Mouse (Mus musculus) liver, embryonic 15.5 days (tissue): ENCODE results near the gene Gm3417. TPM values are rescaled to one million over a fixed set of nuclear protein-coding genes. Genes with fewer than 3 reads are reported as not detected.
"Not testable (repeated sequence)": the region's sequence is repeated elsewhere in the genome, so short reads cannot be mapped to it uniquely, and the experiment has no call there.

ENCODE experiments used
- ATAC-seq: fragments of 200-750 bp; cut with Nextera tagmentation; 2 replicates; pipeline ENCODE4 v1.8.0; 2017; ENCODE audit warnings: moderate number of reproducible peaks, mild to moderate bottlenecking, moderate library complexity; ENCODE audit not compliant: insufficient read depth
- H3K27ac ChIP-seq: fragments of 300-500 bp; sonication (generic); replicated peaks from 2 replicates; pipeline ENCODE4 v1.5.1; 2015; ENCODE audit warnings: mild to moderate bottlenecking, inconsistent platforms
- H3K27me3 ChIP-seq: fragments of 300-500 bp; sonication (generic); 2 replicates; pipeline ENCODE4 v1.6.1; 2015; ENCODE audit warnings: mild to moderate bottlenecking, inconsistent platforms
- H3K36me3 ChIP-seq: fragments of 300-500 bp; sonication (generic); replicated peaks from 2 replicates; pipeline ENCODE4 v1.6.1; 2015; ENCODE audit warnings: moderate library complexity, mild to moderate bottlenecking, inconsistent platforms
- H3K4me1 ChIP-seq: fragments of 300-500 bp; sonication (generic); replicated peaks from 2 replicates; pipeline ENCODE4 v1.6.1; 2015; ENCODE audit warnings: inconsistent platforms
- H3K4me2 ChIP-seq: fragments of 300-500 bp; sonication (generic); 2 replicates; pipeline ENCODE4 v1.6.1; 2015; ENCODE audit warnings: moderate library complexity, mild to moderate bottlenecking, inconsistent platforms
- H3K4me3 ChIP-seq: fragments of 300-500 bp; sonication (generic); replicated peaks from 2 replicates; pipeline ENCODE4 v1.5.1; 2015; ENCODE audit warnings: mild to moderate bottlenecking, inconsistent platforms
- H3K9ac ChIP-seq: fragments of 300-500 bp; sonication (generic); 2 replicates; pipeline ENCODE4 v1.6.1; 2015; ENCODE audit warnings: moderate library complexity, mild to moderate bottlenecking, inconsistent platforms
- H3K9me3 ChIP-seq: fragments of 300-500 bp; sonication (generic); replicated peaks from 2 replicates; pipeline ENCODE4 v1.6.1; 2016; ENCODE audit warnings: inconsistent platforms
- WGBS: fragments of 180-500 bp; shearing (Covaris S2); methylation state at CpG from one replicate; pipeline ENCODE4 v1.1.7; 2015; ENCODE audit warnings: mixed read lengths; ENCODE audit not compliant: insufficient replicate concordance; 5-methylcytosine and 5-hydroxymethylcytosine counted together
- polyA plus RNA-seq: library from polyadenylated mRNA; unstranded; fragments of >200 nt; fragmentation: Nextera tagmentation; extraction: Ambion mirVana; gene quantifications from 2 replicates; pipeline ENCODE4 v1.2.1, GENCODE M21; 2015

Gene Gm3417
- polyA plus RNA-seq, 1 experiment from 2014 or later, result 0.91 TPM

DNA sequence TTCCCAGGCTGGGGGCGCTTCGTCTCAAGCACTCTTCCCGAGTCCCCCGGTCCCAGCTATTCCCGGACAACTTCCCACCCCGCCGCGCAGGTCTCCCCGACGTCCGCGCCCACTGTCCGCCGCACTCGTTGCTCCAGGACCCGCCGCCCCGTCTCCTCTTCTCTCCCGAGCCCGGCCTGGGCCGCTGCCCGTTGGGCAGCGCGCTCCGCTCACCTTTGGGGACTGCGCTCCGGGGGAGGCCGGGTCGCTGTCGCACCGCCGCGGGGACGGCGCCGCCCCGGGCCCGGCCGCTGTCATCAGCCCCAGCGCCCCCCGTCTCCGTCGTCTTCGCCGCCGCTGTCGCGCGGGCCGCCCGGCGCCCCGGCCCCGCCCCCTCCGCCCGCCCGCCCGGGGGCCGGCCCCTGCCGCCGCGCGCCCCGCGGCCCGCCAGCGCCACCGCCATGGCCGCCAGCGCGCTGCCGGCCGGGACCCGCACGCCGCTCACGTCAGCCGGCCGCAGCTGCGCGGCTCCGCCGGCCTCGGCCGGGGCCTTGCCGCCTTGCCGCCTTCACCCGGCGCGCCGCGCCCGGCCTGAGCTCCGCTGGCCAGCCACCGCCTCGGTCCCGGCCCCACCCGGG, 14.0 kb upstream of the Gm3417 start:
- ATAC-seq, result peak; percentile 74

DNA sequence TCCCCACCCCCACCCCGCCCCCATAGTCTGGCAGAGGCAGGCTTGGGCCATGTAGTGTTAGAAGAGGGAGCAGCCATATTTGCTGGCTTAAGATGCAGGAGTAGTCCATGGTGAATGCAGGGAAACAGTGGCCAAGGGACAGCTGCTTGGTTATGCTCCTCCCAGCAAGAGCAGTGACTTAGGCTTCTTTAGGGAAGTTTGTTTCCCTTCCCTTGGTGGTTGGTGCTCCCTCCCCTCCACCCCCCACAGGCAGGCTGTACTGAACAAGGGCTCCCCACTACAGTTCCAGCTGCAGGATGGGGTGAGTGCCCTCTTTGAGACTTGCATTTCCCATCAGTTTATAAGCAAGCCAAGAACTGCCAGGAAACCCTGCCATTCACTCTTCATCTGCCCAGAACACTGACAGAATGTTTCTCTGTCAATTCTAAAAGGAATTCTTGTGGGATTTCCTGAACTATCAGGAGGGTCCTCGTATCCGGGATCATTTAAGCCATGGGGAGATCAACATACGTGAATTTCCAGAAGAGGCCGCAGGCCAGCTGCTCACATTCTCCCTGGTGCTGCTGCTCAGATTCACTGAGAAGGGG, 11.6 kb upstream of the Gm3417 start:
- H3K4me1 ChIP-seq, H3K27me3 ChIP-seq, H3K4me2 ChIP-seq, H3K9ac ChIP-seq, H3K36me3 ChIP-seq, H3K4me3 ChIP-seq, H3K27ac ChIP-seq, ATAC-seq, H3K9me3 ChIP-seq: not testable (repeated sequence)
- 87% methylated on average over 4 of the region's 5 CpGs for WGBS

More for the DNA sequence above, 14.0 kb upstream of the Gm3417 start:
- not testable (repeated sequence) for H3K9ac ChIP-seq, H3K4me2 ChIP-seq, H3K9me3 ChIP-seq, H3K27ac ChIP-seq, H3K36me3 ChIP-seq, H3K4me3 ChIP-seq, H3K4me1 ChIP-seq, H3K27me3 ChIP-seq
- no CpG with 5 or more reads among the region's 98 CpGs for WGBS

GRCm38 (mm10) chr17:14977718-14978361, 750 bp downstream of the Gm3417 start:
- H3K9ac ChIP-seq, H3K27ac ChIP-seq, H3K36me3 ChIP-seq, ATAC-seq, H3K9me3 ChIP-seq, H3K4me1 ChIP-seq, H3K27me3 ChIP-seq: not testable (repeated sequence)
- 0% methylated on average over 4 of the region's 7 CpGs for WGBS
- H3K4me3 ChIP-seq, result peak overlapping the region; percentile 35
- H3K4me2 ChIP-seq, result peak overlapping the region; percentile 46; the same call in 1 of the 2 replicates

DNA sequence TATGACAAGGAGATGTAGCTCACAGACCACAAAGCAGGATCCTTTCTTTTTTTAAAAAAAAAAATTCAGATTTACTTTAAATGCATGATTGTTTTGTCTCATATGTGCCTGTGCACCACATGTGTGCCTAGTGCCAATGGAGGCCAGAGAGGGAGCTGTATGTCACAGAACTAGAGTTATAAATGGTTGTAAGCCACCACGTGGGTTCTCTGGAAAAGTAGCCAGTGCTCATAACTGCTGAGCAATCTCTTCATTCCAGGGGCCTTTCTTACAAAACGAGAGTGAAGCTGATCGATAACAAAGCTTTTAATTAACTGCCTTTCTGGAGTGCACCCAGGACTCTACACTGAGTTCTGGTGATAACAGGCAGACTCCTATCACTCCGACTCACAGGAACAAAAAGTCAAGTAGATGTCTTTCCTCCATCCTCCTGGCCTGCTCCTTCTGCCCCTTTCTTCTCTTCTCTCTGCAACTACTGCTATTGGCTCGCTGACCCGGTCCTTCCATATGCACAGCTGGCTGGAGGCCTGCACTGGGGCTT, 10.1 kb downstream of the Gm3417 start:
- H3K27me3 ChIP-seq, H3K9me3 ChIP-seq, H3K4me1 ChIP-seq, H3K36me3 ChIP-seq, H3K4me3 ChIP-seq, H3K4me2 ChIP-seq, H3K27ac ChIP-seq, H3K9ac ChIP-seq: not testable (repeated sequence)
- no CpG with 5 or more reads among the region's 6 CpGs for WGBS
- peak; percentile 79 for ATAC-seq

GRCm38 (mm10) chr17:14961557-14962154, 16.9 kb downstream of the Gm3417 start:
- not testable (repeated sequence) for H3K4me2 ChIP-seq, H3K9ac ChIP-seq, H3K27ac ChIP-seq, H3K4me3 ChIP-seq, H3K9me3 ChIP-seq, H3K27me3 ChIP-seq
- peaks cover 14% of the 10 kb centered on the region; the same call in 1 of the 2 replicates for H3K36me3 ChIP-seq
- ATAC-seq, result peak; percentile 53
- H3K4me1 ChIP-seq, result peaks cover 24% of the 10 kb centered on the region
- no CpG with 5 or more reads among the region's 44 CpGs for WGBS

GRCm38 (mm10) chr17:14960951-14961556, 17.5 kb downstream of the Gm3417 start, which contains the start of gene Phf10:
Gene Phf10, minus strand, starts transcription at chr17:14961273.
- peak; percentile 75 for ATAC-seq
- Histone ChIP-seq H3K27ac (peak within 1 kb of the TSS; percentile 89), H3K4me1 (peaks cover 24% of the 10 kb centered on the region), H3K9ac (peak within 1 kb of the TSS; percentile 92), H3K4me3 (peak within 1 kb of the TSS; percentile 80), H3K36me3 (peaks cover 20% of the 10 kb centered on the region), H3K4me2 (peak within 1 kb of the TSS; percentile 80)
- H3K9me3 ChIP-seq, H3K27me3 ChIP-seq: not testable (repeated sequence)
- WGBS, result under 1% methylated on average over 51 of the region's 100 CpGs

- WGBS, result under 1% methylated on average over 21 of the region's 23 CpGs
- H3K9ac ChIP-seq, result peak overlapping the region; percentile 92
- peak; percentile 23 for ATAC-seq
- H3K4me1 ChIP-seq, result peaks cover 24% of the 10 kb centered on the region
- H3K36me3 ChIP-seq, result peaks cover 20% of the 10 kb centered on the region
- peak overlapping the region; percentile 89 for H3K27ac ChIP-seq
- no peaks in the 10 kb centered on the region for H3K27me3 ChIP-seq
- H3K9me3 ChIP-seq, result no peaks in the 10 kb centered on the region
- H3K4me3 ChIP-seq, result peak overlapping the region; percentile 80
- peak overlapping the region; percentile 80 for H3K4me2 ChIP-seq
These were observed 18.1 kb downstream of the Gm3417 start for GRCm38 (mm10) chr17:14960520-14960919.

GRCm38 (mm10) chr17:14959979-14960378, 18.6 kb downstream of the Gm3417 start:
- H3K27ac ChIP-seq, result peak overlapping the region; percentile 62; the same call in 1 of the 2 replicates
- H3K4me3 ChIP-seq, result peak overlapping the region; percentile 80
- peak overlapping the region; percentile 78 for H3K4me2 ChIP-seq
- no peaks in the 10 kb centered on the region for H3K27me3 ChIP-seq
- H3K9ac ChIP-seq, result peak overlapping the region; percentile 57
- peaks cover 24% of the 10 kb centered on the region for H3K4me1 ChIP-seq
- 16% methylated on average over 3 of the region's 3 CpGs for WGBS
- H3K36me3 ChIP-seq, result peaks cover 22% of the 10 kb centered on the region
- ATAC-seq, result no peak; the same call in 1 of the 2 replicates
- H3K9me3 ChIP-seq, result no peaks in the 10 kb centered on the region

DNA sequence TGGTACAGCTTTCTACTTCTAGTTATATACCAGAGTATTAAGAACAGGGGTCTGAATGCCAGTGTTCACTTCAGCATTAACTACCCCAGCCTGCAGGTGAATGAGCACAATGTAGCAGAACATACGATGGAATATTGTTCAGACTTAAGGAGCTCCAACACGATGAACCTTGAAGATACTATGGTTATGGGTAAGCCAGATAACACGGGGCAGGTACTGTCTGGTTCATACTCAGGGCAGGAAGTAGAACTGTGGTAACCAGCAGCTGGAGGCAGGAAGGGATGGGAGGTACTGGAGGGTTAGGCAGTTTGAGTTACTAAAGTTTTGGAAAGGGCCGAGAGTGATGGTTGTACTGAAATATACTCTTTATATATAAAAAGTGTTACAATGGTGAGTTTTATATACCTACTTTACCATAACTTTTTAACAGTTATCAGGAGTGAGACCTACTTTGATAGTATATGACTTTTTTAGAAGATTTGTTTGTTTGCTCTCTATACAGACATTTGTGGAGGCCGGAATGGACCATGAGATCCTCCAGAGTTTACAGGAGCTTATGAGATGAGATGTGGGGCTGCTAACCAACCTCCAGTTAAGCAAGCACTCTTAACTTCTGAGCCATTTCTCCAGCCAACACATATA, 19.8 kb downstream of the Gm3417 start:
- 32% methylated on average over 5 of the region's 5 CpGs for WGBS
- Histone ChIP-seq H3K27ac (peak overlapping the region; percentile 45; the same call in 1 of the 2 replicates), H3K36me3 (peaks cover 32% of the 10 kb centered on the region), H3K9me3 (no peaks in the 10 kb centered on the region), H3K4me3 (peak overlapping the region; percentile 80), H3K9ac (0 out of 2 replicates have a peak overlapping the region, but pooled peaks have one; percentile 23), H3K4me1 (peaks cover 29% of the 10 kb centered on the region), H3K27me3 (no peaks in the 10 kb centered on the region), H3K4me2 (peak overlapping the region; percentile 78)
- ATAC-seq, result no peak

- H3K4me2 ChIP-seq, result no peak overlapping the region
- no peaks in the 10 kb centered on the region for H3K27me3 ChIP-seq
- ATAC-seq, result peak; percentile 58; the same call in 1 of the 2 replicates
- H3K9me3 ChIP-seq, result no peaks in the 10 kb centered on the region
- H3K27ac ChIP-seq, result 0 out of 2 replicates have a peak overlapping the region, but pooled peaks have one; percentile 21
- H3K9ac ChIP-seq, result no peak overlapping the region
- 66% methylated on average over 8 of the region's 8 CpGs for WGBS
- peaks cover 20% of the 10 kb centered on the region for H3K4me1 ChIP-seq
- peaks cover 77% of the 10 kb centered on the region for H3K36me3 ChIP-seq
- no peak overlapping the region for H3K4me3 ChIP-seq
These were observed 25.1 kb downstream of the Gm3417 start for GRCm38 (mm10) chr17:14953452-14953851.
